Mouse (Mus musculus): Measurements from ENCODE around the gene Elk1. TPM values are rescaled to one million over a fixed set of nuclear protein-coding genes. Genes with fewer than 3 reads are reported as not detected.
A peak's percentile ranks its signal among the peaks of the same experiment; 100 is the strongest.

The Elk1 gene
- 12.9 and 16.9 TPM in 2 replicates for polyA plus RNA-seq (2014; fragmentation: Nextera tagmentation; extraction: Ambion mirVana)

GRCm38 (mm10) chrX:20950191-20950880 is at the start of gene Elk1:
Elk1 (minus strand) TSS chrX:20950608.
- Histone ChIP-seq H3K4me1 (ENCODE audit: control insufficient read depth, insufficient read depth, low read length) (no peaks in the 10 kb centered on the region), H3K4me2 (ENCODE audit: low read length) (peak within 1 kb of the TSS; percentile 56), H3K9ac (replicated peaks; ENCODE audit: low read length) (peak within 1 kb of the TSS; percentile 56), H3K27ac (replicated peaks; ENCODE audit: low read depth, low read length) (peak within 1 kb of the TSS; percentile 82), H3K27me3 (ENCODE audit: control insufficient read depth, insufficient read depth, low read length) (no peaks in the 10 kb centered on the region), H3K9me3 (ENCODE audit: control insufficient read depth, low read length) (no peaks in the 10 kb centered on the region), H3K4me3 (replicated peaks; ENCODE audit: low read depth, low read length) (peak within 1 kb of the TSS; percentile 55), H3K36me3 (ENCODE audit: control insufficient read depth, insufficient read depth, low read length) (no peaks in the 10 kb centered on the region)
- 14% methylated on average over 27 of the region's 30 CpGs for WGBS
- peak; percentile 93 for DNase-seq
- peak; percentile 97 for ATAC-seq (ENCODE audit: low FRiP score, low TSS enrichment)

- 0 out of 2 replicates have a peak, but pooled peaks cover 2% of the 10 kb centered on the region for H3K36me3 ChIP-seq (ENCODE audit: control insufficient read depth, insufficient read depth, low read length)
- WGBS: 74% methylated on average over 1 of the region's 1 CpGs
- no peak overlapping the region for H3K4me3 ChIP-seq (replicated peaks; ENCODE audit: low read depth, low read length)
- no peaks in the 10 kb centered on the region for H3K27me3 ChIP-seq (ENCODE audit: control insufficient read depth, insufficient read depth, low read length)
- H3K4me1 ChIP-seq (ENCODE audit: control insufficient read depth, insufficient read depth, low read length): no peaks in the 10 kb centered on the region
- H3K27ac ChIP-seq (replicated peaks; ENCODE audit: low read depth, low read length): no peak overlapping the region
- DNase-seq (no peak), ATAC-seq (ENCODE audit: low FRiP score, low TSS enrichment) (no peak)
- no peaks in the 10 kb centered on the region for H3K9me3 ChIP-seq (ENCODE audit: control insufficient read depth, low read length)
- H3K4me2 ChIP-seq (ENCODE audit: low read length): no peak overlapping the region
- no peak overlapping the region for H3K9ac ChIP-seq (replicated peaks; ENCODE audit: low read length)
Measured at GRCm38 (mm10) chrX:20980901-20981300, 30.5 kb upstream of the Elk1 start.

DNA sequence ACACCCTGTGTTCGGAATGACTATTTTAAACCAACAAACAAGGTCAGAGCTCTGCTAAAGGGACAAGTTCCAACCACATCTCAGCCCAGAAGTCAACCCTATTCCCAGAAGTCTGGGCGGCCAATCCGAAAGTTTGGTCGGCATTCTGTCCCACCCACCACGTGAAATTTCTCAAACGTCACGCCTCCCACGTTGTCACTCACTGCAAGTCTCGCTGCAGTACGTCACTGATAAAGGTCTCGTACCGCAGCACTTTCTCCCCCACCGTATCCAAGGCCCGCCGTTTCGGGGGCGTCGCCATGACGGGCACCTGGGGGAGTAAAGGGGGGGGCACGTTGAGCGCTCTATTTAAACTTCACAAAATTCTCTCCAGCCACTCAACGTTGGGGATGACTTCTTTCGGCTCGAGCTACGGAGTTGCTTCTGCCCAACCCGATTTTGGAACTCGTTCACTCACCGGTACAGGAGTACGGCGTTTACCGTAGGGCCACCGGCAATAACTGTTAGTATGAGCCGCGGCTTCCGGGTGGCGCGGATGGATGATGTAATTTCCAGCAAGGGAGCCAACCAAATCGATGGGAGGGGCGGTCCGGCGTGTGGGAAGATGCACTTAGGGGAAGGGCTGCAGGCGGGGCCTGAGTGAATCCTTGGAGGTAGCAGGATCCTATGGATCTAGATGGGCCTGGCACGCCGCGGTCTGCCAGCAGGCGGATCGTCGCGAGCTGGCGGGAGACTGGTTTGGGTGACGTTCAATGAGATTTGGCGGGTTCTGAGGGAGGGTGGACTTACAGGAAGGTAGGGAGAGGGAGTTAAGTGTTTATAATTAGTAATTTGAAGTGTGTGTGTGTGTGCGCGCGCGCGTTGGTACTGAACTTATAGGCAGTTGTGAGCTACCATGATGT is 11.3 kb upstream of the Elk1 start, which contains the start of gene Uxt:
Gene Uxt (minus strand): TSS at position 541 of the 902 bp plus-strand sequence.
- Histone ChIP-seq H3K4me3 (replicated peaks; ENCODE audit: low read depth, low read length) (peak within 1 kb of the TSS; percentile 50), H3K36me3 (ENCODE audit: control insufficient read depth, insufficient read depth, low read length) (no peaks in the 10 kb centered on the region), H3K27ac (replicated peaks; ENCODE audit: low read depth, low read length) (peak within 1 kb of the TSS; percentile 70), H3K27me3 (ENCODE audit: control insufficient read depth, insufficient read depth, low read length) (no peaks in the 10 kb centered on the region), H3K9ac (replicated peaks; ENCODE audit: low read length) (peak within 1 kb of the TSS; percentile 42; the same call in 1 of the 2 replicates), H3K4me1 (ENCODE audit: control insufficient read depth, insufficient read depth, low read length) (no peaks in the 10 kb centered on the region), H3K4me2 (ENCODE audit: low read length) (peak within 1 kb of the TSS; percentile 51), H3K9me3 (ENCODE audit: control insufficient read depth, low read length) (no peaks in the 10 kb centered on the region)
- ATAC-seq (ENCODE audit: low FRiP score, low TSS enrichment) (peak; percentile 97), DNase-seq (peak; percentile 93)
- WGBS: 28% methylated on average over 57 of the region's 57 CpGs

GRCm38 (mm10) chrX:20946055-20946454 is 4.4 kb downstream of the Elk1 start:
- 11% methylated on average over 4 of the region's 4 CpGs for WGBS
- Histone ChIP-seq H3K4me1 (ENCODE audit: control insufficient read depth, insufficient read depth, low read length) (no peaks in the 10 kb centered on the region), H3K36me3 (ENCODE audit: control insufficient read depth, insufficient read depth, low read length) (no peaks in the 10 kb centered on the region), H3K27ac (replicated peaks; ENCODE audit: low read depth, low read length) (no peak overlapping the region), H3K9me3 (ENCODE audit: control insufficient read depth, low read length) (no peaks in the 10 kb centered on the region), H3K4me3 (replicated peaks; ENCODE audit: low read depth, low read length) (no peak overlapping the region), H3K27me3 (ENCODE audit: control insufficient read depth, insufficient read depth, low read length) (no peaks in the 10 kb centered on the region), H3K4me2 (ENCODE audit: low read length) (no peak overlapping the region), H3K9ac (replicated peaks; ENCODE audit: low read length) (no peak overlapping the region)
- ATAC-seq (ENCODE audit: low FRiP score, low TSS enrichment): no peak
- DNase-seq: peak; percentile 78

GRCm38 (mm10) chrX:20931963-20932362 is 18.4 kb downstream of the Elk1 start:
- H3K36me3 ChIP-seq (ENCODE audit: control insufficient read depth, insufficient read depth, low read length): peaks cover 38% of the 10 kb centered on the region
- no peaks in the 10 kb centered on the region for H3K9me3 ChIP-seq (ENCODE audit: control insufficient read depth, low read length)
- H3K27me3 ChIP-seq (ENCODE audit: control insufficient read depth, insufficient read depth, low read length): no peaks in the 10 kb centered on the region
- DNase-seq (no peak), ATAC-seq (ENCODE audit: low FRiP score, low TSS enrichment) (no peak)
- H3K9ac ChIP-seq (replicated peaks; ENCODE audit: low read length): no peak overlapping the region
- no peak overlapping the region for H3K4me3 ChIP-seq (replicated peaks; ENCODE audit: low read depth, low read length)
- WGBS: 91% methylated on average over 1 of the region's 1 CpGs
- H3K4me1 ChIP-seq (ENCODE audit: control insufficient read depth, insufficient read depth, low read length): no peaks in the 10 kb centered on the region
- H3K4me2 ChIP-seq (ENCODE audit: low read length): no peak overlapping the region
- no peak overlapping the region for H3K27ac ChIP-seq (replicated peaks; ENCODE audit: low read depth, low read length)

GRCm38 (mm10) chrX:20931364-20931763 is 19.0 kb downstream of the Elk1 start, which contains the start of gene Cfp:
Cfp (minus strand) TSS chrX:20931555.
- ATAC-seq (ENCODE audit: low FRiP score, low TSS enrichment): no peak

GRCm38 (mm10) chrX:20929859-20930258 is 20.5 kb downstream of the Elk1 start:
- H3K27me3 ChIP-seq (ENCODE audit: control insufficient read depth, insufficient read depth, low read length): no peaks in the 10 kb centered on the region
- WGBS: 97% methylated on average over 1 of the region's 1 CpGs

More at GRCm38 (mm10) chrX:20931364-20931763, 19.0 kb downstream of the Elk1 start, which contains the start of gene Cfp:
- Histone ChIP-seq H3K27ac (replicated peaks; ENCODE audit: low read depth, low read length) (no peak within 1 kb of the TSS), H3K9ac (replicated peaks; ENCODE audit: low read length) (no peak within 1 kb of the TSS), H3K27me3 (ENCODE audit: control insufficient read depth, insufficient read depth, low read length) (no peaks in the 10 kb centered on the region), H3K4me2 (ENCODE audit: low read length) (no peak within 1 kb of the TSS), H3K36me3 (ENCODE audit: control insufficient read depth, insufficient read depth, low read length) (peaks cover 38% of the 10 kb centered on the region), H3K4me3 (replicated peaks; ENCODE audit: low read depth, low read length) (no peak within 1 kb of the TSS), H3K9me3 (ENCODE audit: control insufficient read depth, low read length) (no peaks in the 10 kb centered on the region), H3K4me1 (ENCODE audit: control insufficient read depth, insufficient read depth, low read length) (no peaks in the 10 kb centered on the region)
- no peak for DNase-seq
- WGBS: 79% methylated on average over 1 of the region's 1 CpGs

DNA sequence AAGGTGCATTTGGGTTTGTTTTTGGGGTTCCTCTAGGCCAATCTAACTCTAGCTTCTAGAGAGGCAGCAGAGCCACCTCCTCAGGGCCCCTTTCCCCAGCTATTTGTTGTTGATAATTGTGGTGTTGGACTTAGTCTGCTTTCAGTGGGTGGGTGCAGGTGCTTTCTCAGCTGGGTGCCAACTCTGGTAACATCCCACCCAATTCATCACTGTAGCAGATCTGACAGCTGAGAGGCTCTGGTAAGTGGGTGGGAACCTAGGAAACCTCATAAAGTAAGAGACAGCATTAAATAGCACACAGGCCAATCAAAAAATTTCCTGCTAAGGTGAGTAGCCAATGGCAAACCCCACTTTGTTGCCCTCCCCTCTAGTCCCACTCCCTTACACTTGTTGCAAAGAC is 25.4 kb downstream of the Elk1 start:
- no peak for DNase-seq
- Histone ChIP-seq H3K4me3 (replicated peaks; ENCODE audit: low read depth, low read length) (no peak overlapping the region), H3K9ac (replicated peaks; ENCODE audit: low read length) (no peak overlapping the region), H3K27ac (replicated peaks; ENCODE audit: low read depth, low read length) (no peak overlapping the region), H3K36me3 (ENCODE audit: control insufficient read depth, insufficient read depth, low read length) (peaks cover 26% of the 10 kb centered on the region), H3K27me3 (ENCODE audit: control insufficient read depth, insufficient read depth, low read length) (no peaks in the 10 kb centered on the region), H3K9me3 (ENCODE audit: control insufficient read depth, low read length) (no peaks in the 10 kb centered on the region), H3K4me1 (ENCODE audit: control insufficient read depth, insufficient read depth, low read length) (no peaks in the 10 kb centered on the region), H3K4me2 (ENCODE audit: low read length) (no peak overlapping the region)
- no peak for ATAC-seq (ENCODE audit: low FRiP score, low TSS enrichment)

More at GRCm38 (mm10) chrX:20929859-20930258, 20.5 kb downstream of the Elk1 start:
- no peaks in the 10 kb centered on the region for H3K9me3 ChIP-seq (ENCODE audit: control insufficient read depth, low read length)
- H3K27ac ChIP-seq (replicated peaks; ENCODE audit: low read depth, low read length): no peak overlapping the region
- DNase-seq (no peak), ATAC-seq (ENCODE audit: low FRiP score, low TSS enrichment) (no peak)
- no peak overlapping the region for H3K4me3 ChIP-seq (replicated peaks; ENCODE audit: low read depth, low read length)
- H3K36me3 ChIP-seq (ENCODE audit: control insufficient read depth, insufficient read depth, low read length): peaks cover 29% of the 10 kb centered on the region
- no peak overlapping the region for H3K4me2 ChIP-seq (ENCODE audit: low read length)
- H3K4me1 ChIP-seq (ENCODE audit: control insufficient read depth, insufficient read depth, low read length): no peaks in the 10 kb centered on the region
- H3K9ac ChIP-seq (replicated peaks; ENCODE audit: low read length): no peak overlapping the region
